ENCODE assay signal across 9 mouse cellular contexts in genomic region chr17:14165332-14165876, GRCm38 (mm10). TPM values are rescaled to one million over a fixed set of nuclear protein-coding genes. Genes with fewer than 3 reads are reported as not detected.
DNase-seq lines count a peak whose midpoint lies in the region; ATAC-seq lines count a peak whose summit lies in the region.
"Had no signal": no experiment of that assay in that cellular context is flagged by ENCODE, and none has a peak within 500 bp of the region (broad histone marks: within the 10 kb centered on the region; RNA-seq: fewer than 3 reads in every experiment).

No protein-coding gene starts in this region.

- H3K36me3 ChIP-seq in embryonic facial prominence, embryonic 10.5 days (replicated peaks): no peaks in the 10 kb centered on the region
- H3K36me3 ChIP-seq in hindbrain, embryonic 10.5 days: no peaks in the 10 kb centered on the region
- H3K36me3 ChIP-seq in midbrain, embryonic 13.5 days: no peaks in the 10 kb centered on the region

- 0 out of 2 replicates have a peak overlapping the region, but pooled peaks have one; percentile 14 for H3K9ac ChIP-seq in midbrain, embryonic 13.5 days (replicated peaks)

- peak overlapping the region; percentile 42 for H3K4me2 ChIP-seq in midbrain, embryonic 13.5 days (replicated peaks)

- no peaks in the 10 kb centered on the region for H3K9me3 ChIP-seq in embryonic facial prominence, embryonic 10.5 days
- H3K9me3 ChIP-seq in hindbrain, embryonic 10.5 days: no peaks in the 10 kb centered on the region
- H3K9me3 ChIP-seq in midbrain, embryonic 13.5 days: no peaks in the 10 kb centered on the region

- H3K27me3 ChIP-seq in embryonic facial prominence, embryonic 10.5 days (replicated peaks; ENCODE audit: low read depth, poor library complexity, severe bottlenecking): peaks cover 27% of the 10 kb centered on the region
- peaks cover 37% of the 10 kb centered on the region for H3K27me3 ChIP-seq in hindbrain, embryonic 10.5 days (ENCODE audit: insufficient read depth, poor library complexity, severe bottlenecking)
- H3K27me3 ChIP-seq in midbrain, embryonic 13.5 days: no peaks in the 10 kb centered on the region
- H3K27me3 ChIP-seq: CH12.LX had no signal

- peaks cover 59% of the 10 kb centered on the region for H3K4me1 ChIP-seq in embryonic facial prominence, embryonic 10.5 days
- peaks cover 60% of the 10 kb centered on the region for H3K4me1 ChIP-seq in hindbrain, embryonic 10.5 days (replicated peaks)
- H3K4me1 ChIP-seq in midbrain, embryonic 13.5 days (replicated peaks): peaks cover 44% of the 10 kb centered on the region

- H3K4me3 ChIP-seq in embryonic facial prominence, embryonic 10.5 days: peak overlapping the region; percentile 39
- H3K4me3 ChIP-seq in hindbrain, embryonic 10.5 days: peak overlapping the region; percentile 16
- no peak overlapping the region for H3K4me3 ChIP-seq in midbrain, embryonic 13.5 days (replicated peaks)

- 2% methylated on average over 10 of the region's 10 CpGs for WGBS in embryonic facial prominence, embryonic 10.5 days
- WGBS in hindbrain, embryonic 10.5 days: 2% methylated on average over 10 of the region's 10 CpGs
- 2% methylated on average over 10 of the region's 10 CpGs for WGBS in midbrain, embryonic 13.5 days

- H3K27ac ChIP-seq in embryonic facial prominence, embryonic 10.5 days (replicated peaks): no peak overlapping the region
- H3K27ac ChIP-seq in hindbrain, embryonic 10.5 days: 0 out of 2 replicates have a peak overlapping the region, but pooled peaks have one; percentile 51
- H3K27ac ChIP-seq in midbrain, embryonic 13.5 days: peak overlapping the region; percentile 87

- peak; percentile 92 for ATAC-seq in midbrain, embryonic 13.5 days

- peak; percentile 13 to 38 for DNase-seq in cerebellum, postnatal 25 days
- no peak for DNase-seq in cerebellum, adult 18-20 months
- DNase-seq in embryonic facial prominence, embryonic 10.5 days (ENCODE audit: low spot score): peak; percentile 67
- peak; percentile 48 for DNase-seq in hindbrain, embryonic 10.5 days (ENCODE audit: low spot score)
- peak; percentile 69 to 76 for DNase-seq in layer of hippocampus, postnatal 10 days (ENCODE audit: low spot score in 2 of 2)
- no peak for DNase-seq in urinary bladder, postnatal 10 days (ENCODE audit: low spot score)
- no peak for DNase-seq in thymus, postnatal 25 days

RNA-seq across cellular contexts. Expression of gene Dact2, which starts 38.7 kb away (rescaled TPM):
- 0.60 and 0.73 TPM in 2 replicates for polyA plus RNA-seq in embryonic facial prominence, embryonic 10.5 days (2016; fragmentation: Nextera tagmentation; extraction: Ambion mirVana)
- polyA plus RNA-seq in hindbrain, embryonic 10.5 days (2016; fragmentation: Nextera tagmentation; extraction: Ambion mirVana): 0.33 and 0.46 TPM in 2 replicates
- total RNA-seq in layer of hippocampus, postnatal 10 days (2021): 10 to 100 TPM; 18.5 to 18.9 TPM
- 0.66 and 0.94 TPM in 2 replicates for polyA plus RNA-seq in midbrain, embryonic 13.5 days (2015; fragmentation: Nextera tagmentation; extraction: Ambion mirVana)
- total RNA-seq: CH12.LX had no signal

Comparison
In these comparisons a context has a peak if more than half of its experiments do, and no peak if none do; other contexts are left out.
1. DNase-seq: peak in cerebellum, postnatal 25 days (2 of 2), embryonic facial prominence, embryonic 10.5 days (single experiment), hindbrain, embryonic 10.5 days (single experiment) and layer of hippocampus, postnatal 10 days (2 of 2); none in cerebellum, adult 18-20 months (0 of 2), urinary bladder, postnatal 10 days (single experiment) and thymus, postnatal 25 days (single experiment).